Mouse (Mus musculus): Measurements from ENCODE around the gene Isg20l2.

- TF ChIP-seq CTCF (IDR thresholded peaks at IDR 0.05; ENCODE audit: low read depth) (no peak), EP300 (IDR thresholded peaks at IDR 0.05; ENCODE audit: low read depth) (no peak)
These were observed 54.0 kb downstream of the Isg20l2 start for GRCm38 (mm10) chr3:87984094-87984493.

Data from liver, postnatal 0 days (tissue).